Mouse (Mus musculus) forebrain, embryonic 10.5 days (tissue): ENCODE data around the gene Gm43552. TPM values are rescaled to one million over a fixed set of nuclear protein-coding genes. Genes with fewer than 3 reads are reported as not detected.
A peak's percentile ranks its signal among the peaks of the same experiment; 100 is the strongest.

ENCODE experiments used
- DNase-seq: peaks from one replicate; pipeline ENCODE4 v3.0.0-alpha.2; 2017; ENCODE audit warnings: low spot score; ENCODE audit errors: extremely low spot score
- H3K27ac ChIP-seq: fragments of 300-500 bp; sonication (generic); 2 replicates; pipeline ENCODE4 v1.5.1; 2016; ENCODE audit warnings: mild to moderate bottlenecking
- H3K27me3 ChIP-seq: fragments of 300-500 bp; sonication (generic); 2 replicates; pipeline ENCODE4 v1.6.1; 2016; ENCODE audit warnings: mild to moderate bottlenecking; ENCODE audit not compliant: poor library complexity, severe bottlenecking
- H3K36me3 ChIP-seq: fragments of 300-500 bp; sonication (generic); replicated peaks from 2 replicates; pipeline ENCODE4 v1.6.1; 2016; ENCODE audit warnings: mild to moderate bottlenecking, moderate library complexity
- H3K4me1 ChIP-seq: fragments of 300-500 bp; sonication (generic); 2 replicates; pipeline ENCODE4 v1.6.1; 2016
- H3K4me3 ChIP-seq: fragments of 300-500 bp; sonication (generic); 2 replicates; pipeline ENCODE4 v1.5.1; 2016; ENCODE audit warnings: mild to moderate bottlenecking, moderate library complexity
- H3K9me3 ChIP-seq: fragments of 300-500 bp; sonication (generic); 2 replicates; pipeline ENCODE4 v1.6.1; 2016; ENCODE audit warnings: mild to moderate bottlenecking, moderate library complexity
- WGBS: fragments of 180-500 bp; shearing (Covaris S2); methylation state at CpG from one replicate; pipeline ENCODE4 v1.1.7; 2016; 5-methylcytosine and 5-hydroxymethylcytosine counted together
- polyA plus RNA-seq: library from polyadenylated mRNA; unstranded; fragments of >200 nt; fragmentation: Nextera tagmentation; extraction: Ambion mirVana; gene quantifications from 2 replicates; pipeline ENCODE4 v1.2.1, GENCODE M21; 2016

The Gm43552 gene
- polyA plus RNA-seq, 1 experiment from 2014 or later = not detected

DNA sequence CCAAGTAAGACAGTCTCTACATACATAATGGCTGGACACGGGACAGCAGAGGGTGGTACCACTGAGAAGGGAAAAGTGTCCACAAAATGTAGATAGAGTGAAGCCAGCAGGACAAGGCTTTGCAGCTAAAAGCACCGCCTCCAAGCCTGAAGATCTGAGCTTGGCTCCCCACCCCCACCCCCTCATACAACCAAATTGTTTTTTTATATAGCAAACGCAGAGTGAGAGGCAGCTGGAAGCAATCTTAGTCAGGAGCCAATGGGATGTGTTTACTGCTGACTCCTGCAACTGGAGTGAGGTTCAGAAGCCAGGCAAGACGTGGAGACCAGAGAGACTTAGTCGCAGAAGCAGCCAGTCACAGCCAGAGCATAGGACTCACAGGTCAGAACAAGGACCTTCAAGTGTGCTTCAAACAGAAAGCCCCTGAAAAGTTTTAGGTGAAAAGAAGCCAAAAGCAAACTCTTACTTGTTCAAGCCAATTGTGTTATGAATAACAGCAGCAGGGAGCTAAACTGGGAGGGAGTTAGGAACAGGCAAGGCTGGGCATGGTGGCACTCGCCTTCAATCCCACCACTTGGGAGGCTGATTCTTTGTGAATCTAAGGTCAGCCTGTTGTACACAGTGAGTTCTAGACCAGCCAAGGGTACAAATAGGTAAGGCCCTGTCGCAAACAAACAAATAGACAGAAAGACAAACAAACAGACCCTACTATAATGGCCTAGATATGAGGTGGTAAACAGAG, 35.4 kb downstream of the Gm43552 start:
- WGBS = 71% methylated on average over 7 of the region's 7 CpGs
- peaks cover 7% of the 10 kb centered on the region; the same call in 1 of the 2 replicates for H3K4me1 ChIP-seq
- no peak overlapping the region for H3K27ac ChIP-seq
- H3K27me3 ChIP-seq = no peaks in the 10 kb centered on the region
- H3K4me3 ChIP-seq = no peak overlapping the region
- no peak for DNase-seq
- H3K36me3 ChIP-seq = no peaks in the 10 kb centered on the region
- H3K9me3 ChIP-seq = no peaks in the 10 kb centered on the region

GRCm38 (mm10) chr5:65454771-65455170, 37.9 kb downstream of the Gm43552 start:
- Histone ChIP-seq H3K36me3 (0 out of 2 replicates have a peak, but pooled peaks cover 5% of the 10 kb centered on the region), H3K27me3 (no peaks in the 10 kb centered on the region), H3K4me1 (peaks cover 7% of the 10 kb centered on the region; the same call in 1 of the 2 replicates), H3K9me3 (no peaks in the 10 kb centered on the region), H3K27ac (no peak overlapping the region), H3K4me3 (no peak overlapping the region)
- DNase-seq = no peak
- 83% methylated on average over 5 of the region's 5 CpGs for WGBS

- Histone ChIP-seq H3K36me3 (0 out of 2 replicates have a peak, but pooled peaks cover 5% of the 10 kb centered on the region), H3K27ac (no peak overlapping the region), H3K4me3 (no peak overlapping the region), H3K27me3 (no peaks in the 10 kb centered on the region), H3K9me3 (no peaks in the 10 kb centered on the region), H3K4me1 (no peaks in the 10 kb centered on the region)
- 83% methylated on average over 4 of the region's 4 CpGs for WGBS
- no peak for DNase-seq
Measured at GRCm38 (mm10) chr5:65448941-65449340, 43.7 kb downstream of the Gm43552 start.

DNA sequence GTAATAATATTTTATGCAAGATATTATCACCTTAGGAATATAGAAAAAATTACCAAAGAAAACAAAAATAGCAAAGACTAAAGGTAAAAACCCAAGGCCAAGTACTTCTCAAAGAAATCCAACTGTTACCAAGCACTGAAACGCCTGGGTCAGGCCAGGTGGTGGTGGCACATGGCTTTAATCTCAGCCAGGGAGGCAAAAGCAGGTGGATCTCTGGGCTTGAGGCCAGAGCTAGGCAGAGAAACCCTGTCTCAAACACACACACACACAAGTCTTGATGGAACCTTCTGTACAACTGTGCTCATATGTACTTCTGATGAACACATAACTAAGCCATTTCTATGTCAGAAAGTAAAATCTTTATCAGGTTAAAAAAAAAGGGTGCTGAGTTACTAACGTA, 44.8 kb downstream of the Gm43552 start:
- WGBS = 82% methylated on average over 2 of the region's 2 CpGs
- no peaks in the 10 kb centered on the region for H3K27me3 ChIP-seq
- H3K4me1 ChIP-seq = no peaks in the 10 kb centered on the region
- H3K27ac ChIP-seq = no peak overlapping the region
- H3K9me3 ChIP-seq = no peaks in the 10 kb centered on the region
- H3K4me3 ChIP-seq = no peak overlapping the region
- H3K36me3 ChIP-seq = 0 out of 2 replicates have a peak, but pooled peaks cover 5% of the 10 kb centered on the region
- no peak for DNase-seq

- Histone ChIP-seq H3K4me1 (no peaks in the 10 kb centered on the region), H3K27me3 (no peaks in the 10 kb centered on the region), H3K27ac (no peak overlapping the region), H3K9me3 (no peaks in the 10 kb centered on the region), H3K4me3 (no peak overlapping the region), H3K36me3 (0 out of 2 replicates have a peak, but pooled peaks cover 5% of the 10 kb centered on the region)
- 83% methylated on average over 2 of the region's 2 CpGs for WGBS
- no peak for DNase-seq
Measured at GRCm38 (mm10) chr5:65446756-65447155, 45.9 kb downstream of the Gm43552 start.

- WGBS = 74% methylated on average over 3 of the region's 6 CpGs
- no peaks in the 10 kb centered on the region for H3K9me3 ChIP-seq
- H3K36me3 ChIP-seq = no peaks in the 10 kb centered on the region
Measured at GRCm38 (mm10) chr5:65444981-65445380, 47.7 kb downstream of the Gm43552 start.

GRCm38 (mm10) chr5:65438041-65438440, 54.6 kb downstream of the Gm43552 start:
- Histone ChIP-seq H3K27ac (no peak overlapping the region), H3K4me1 (peaks cover 26% of the 10 kb centered on the region), H3K36me3 (no peaks in the 10 kb centered on the region), H3K9me3 (no peaks in the 10 kb centered on the region), H3K27me3 (no peaks in the 10 kb centered on the region), H3K4me3 (no peak overlapping the region)
- no peak for DNase-seq

More at GRCm38 (mm10) chr5:65444981-65445380, 47.7 kb downstream of the Gm43552 start:
- Histone ChIP-seq H3K4me1 (no peaks in the 10 kb centered on the region), H3K4me3 (no peak overlapping the region), H3K27me3 (no peaks in the 10 kb centered on the region), H3K27ac (no peak overlapping the region)
- no peak for DNase-seq

DNA sequence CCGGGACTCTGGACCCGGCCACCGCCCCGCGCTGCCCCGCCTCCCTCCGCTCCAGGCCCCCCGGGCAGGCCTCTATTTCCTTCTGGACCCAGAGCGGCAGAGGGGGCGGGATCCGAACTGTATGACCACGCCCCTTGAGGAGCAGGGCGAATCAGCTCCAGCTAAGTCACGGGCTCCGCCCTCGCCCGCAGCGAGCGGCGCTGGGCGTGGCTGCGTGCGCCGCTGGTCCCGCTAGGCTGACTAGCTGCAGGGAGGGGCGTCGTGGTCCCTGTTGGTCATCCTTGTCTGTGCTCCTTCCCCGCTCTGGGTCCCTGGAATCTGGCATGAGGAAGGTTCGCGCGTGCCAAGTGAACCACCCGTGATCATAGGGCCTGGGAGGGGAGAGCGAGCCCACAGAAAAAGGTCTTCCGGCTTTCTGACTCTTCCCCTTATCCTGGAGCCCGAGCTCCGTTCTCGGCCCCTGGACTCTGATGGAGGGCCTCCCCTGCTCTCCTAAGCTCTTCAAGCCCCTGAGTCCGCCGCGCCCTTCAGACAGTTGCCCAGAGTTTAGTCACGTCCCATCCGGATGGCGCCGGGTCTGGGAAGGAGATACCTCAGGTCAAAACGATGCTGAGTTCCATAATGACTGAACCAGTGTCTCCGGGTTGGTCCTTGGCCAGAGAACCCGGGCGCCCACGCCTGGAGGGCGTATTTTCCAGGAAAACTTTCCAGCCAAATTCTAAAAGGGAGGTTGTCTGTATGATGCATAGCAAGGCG, 56.6 kb downstream of the Gm43552 start, which contains the start of gene Ugdh:
Gene Ugdh (minus strand): TSS at position 144 of the 756 bp plus-strand sequence.
- Histone ChIP-seq H3K27ac (peak within 1 kb of the TSS; percentile 85), H3K4me3 (peak within 1 kb of the TSS; percentile 87)
- WGBS = under 1% methylated on average over 51 of the region's 51 CpGs

GRCm38 (mm10) chr5:65435363-65435805, 57.2 kb downstream of the Gm43552 start:
- WGBS = under 1% methylated on average over 47 of the region's 47 CpGs
- Histone ChIP-seq H3K36me3 (0 out of 2 replicates have a peak, but pooled peaks cover 2% of the 10 kb centered on the region), H3K9me3 (no peaks in the 10 kb centered on the region), H3K27me3 (no peaks in the 10 kb centered on the region), H3K27ac (peak overlapping the region; percentile 85), H3K4me1 (peaks cover 26% of the 10 kb centered on the region), H3K4me3 (peak overlapping the region; percentile 87)
- DNase-seq = no peak

More for the DNA sequence above, 56.6 kb downstream of the Gm43552 start, which contains the start of gene Ugdh:
- no peaks in the 10 kb centered on the region for H3K27me3 ChIP-seq
- DNase-seq = peak; percentile 95
- no peaks in the 10 kb centered on the region for H3K36me3 ChIP-seq
- H3K4me1 ChIP-seq = peaks cover 26% of the 10 kb centered on the region
- H3K9me3 ChIP-seq = no peaks in the 10 kb centered on the region

DNA sequence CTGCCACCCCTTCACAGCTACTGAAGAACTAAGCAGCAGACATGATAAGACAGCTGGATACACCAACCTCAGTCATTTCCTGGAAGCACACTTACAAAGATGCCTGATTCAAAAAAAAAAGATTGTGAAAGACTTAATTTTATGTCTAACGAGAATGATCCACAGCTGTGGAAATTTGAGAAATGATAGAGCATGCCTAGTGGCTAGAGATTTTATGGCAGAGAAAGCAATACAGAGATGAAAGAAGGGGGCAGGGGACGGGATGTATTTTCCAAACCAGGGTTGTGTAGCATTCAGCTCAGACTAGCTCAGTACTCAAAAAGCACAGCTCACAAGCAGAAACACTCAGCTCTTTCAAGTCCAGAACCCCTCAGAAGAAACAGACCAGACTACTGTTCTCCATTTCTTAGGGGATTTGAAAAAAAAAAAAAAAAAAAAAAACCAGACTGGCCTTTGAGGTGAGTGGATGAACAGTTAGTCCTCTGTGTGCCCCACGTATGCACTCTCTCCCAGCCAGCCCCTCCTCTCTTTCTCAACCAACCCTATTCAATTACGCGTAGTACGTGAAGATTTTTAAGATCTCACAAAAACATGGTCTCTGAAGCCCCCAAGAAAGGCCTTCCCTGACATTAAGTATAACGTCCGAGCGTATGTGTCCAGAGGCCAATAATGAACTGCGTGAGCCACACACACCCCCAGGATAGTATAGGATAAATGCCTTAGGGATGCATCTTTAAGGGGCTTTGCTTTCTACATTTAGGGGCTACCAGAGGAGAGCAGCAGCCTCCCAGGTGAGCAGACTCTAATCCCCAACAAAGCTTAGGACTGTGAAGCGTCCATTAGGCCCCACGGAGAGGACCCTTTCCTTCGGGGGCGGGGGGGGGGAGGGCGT, 57.9 kb downstream of the Gm43552 start:
- Histone ChIP-seq H3K27ac (peak overlapping the region; percentile 85), H3K4me3 (peak overlapping the region; percentile 87), H3K36me3 (0 out of 2 replicates have a peak, but pooled peaks cover 2% of the 10 kb centered on the region), H3K4me1 (peaks cover 26% of the 10 kb centered on the region), H3K9me3 (no peaks in the 10 kb centered on the region), H3K27me3 (no peaks in the 10 kb centered on the region)
- DNase-seq = no peak
- WGBS = 6% methylated on average over 15 of the region's 15 CpGs

DNA sequence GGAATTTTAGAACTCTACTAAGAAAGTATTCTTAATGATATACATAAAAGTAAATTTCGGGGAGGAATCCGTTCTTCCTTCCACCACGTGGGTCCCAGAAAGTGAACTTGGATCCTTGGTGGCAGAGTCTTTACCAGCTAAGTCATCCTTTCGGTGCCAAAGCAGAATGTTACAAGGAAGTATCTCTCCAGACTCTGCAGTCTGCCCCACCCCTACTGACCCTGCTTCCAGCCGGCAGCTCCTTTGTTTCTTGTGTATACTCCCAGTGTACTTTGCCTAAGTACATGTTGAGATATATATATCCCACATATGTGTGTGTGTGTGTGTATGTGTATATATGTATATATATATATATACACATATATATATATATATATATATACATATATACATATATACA, 63.2 kb downstream of the Gm43552 start:
- WGBS = 92% methylated on average over 5 of the region's 5 CpGs
- Histone ChIP-seq H3K27ac (no peak overlapping the region), H3K9me3 (no peaks in the 10 kb centered on the region)

GRCm38 (mm10) chr5:65428321-65428720, 64.3 kb downstream of the Gm43552 start:
- H3K9me3 ChIP-seq = no peaks in the 10 kb centered on the region
- H3K36me3 ChIP-seq = peaks cover 37% of the 10 kb centered on the region
- 0 out of 2 replicates have a peak overlapping the region, but pooled peaks have one; percentile 12 for H3K27ac ChIP-seq
- no peak for DNase-seq
- 35% methylated on average over 4 of the region's 4 CpGs for WGBS
- peaks cover 6% of the 10 kb centered on the region; the same call in 1 of the 2 replicates for H3K4me1 ChIP-seq
- no peak overlapping the region for H3K4me3 ChIP-seq
- H3K27me3 ChIP-seq = no peaks in the 10 kb centered on the region

More for the DNA sequence above, 63.2 kb downstream of the Gm43552 start:
- DNase-seq = no peak
- H3K4me1 ChIP-seq = peaks cover 10% of the 10 kb centered on the region
- peaks cover 26% of the 10 kb centered on the region for H3K36me3 ChIP-seq
- H3K4me3 ChIP-seq = no peak overlapping the region
- H3K27me3 ChIP-seq = no peaks in the 10 kb centered on the region
